Mouse (Mus musculus): Measurements from ENCODE around the gene Sec24a.
"Not testable (repeated sequence)": the region's sequence is repeated elsewhere in the genome, so short reads cannot be mapped to it uniquely, and the experiment has no call there.

The Sec24a gene

GRCm38 (mm10) chr11:51763213-51763907 lies at the start of gene Sec24a, which contains the start of gene Sar1b:
Sec24a (minus strand) TSS chr11:51763634.
Sar1b (plus strand) TSS chr11:51763687.
- DNase-seq (ENCODE audit: low spot score), result peak; percentile 60

DNA sequence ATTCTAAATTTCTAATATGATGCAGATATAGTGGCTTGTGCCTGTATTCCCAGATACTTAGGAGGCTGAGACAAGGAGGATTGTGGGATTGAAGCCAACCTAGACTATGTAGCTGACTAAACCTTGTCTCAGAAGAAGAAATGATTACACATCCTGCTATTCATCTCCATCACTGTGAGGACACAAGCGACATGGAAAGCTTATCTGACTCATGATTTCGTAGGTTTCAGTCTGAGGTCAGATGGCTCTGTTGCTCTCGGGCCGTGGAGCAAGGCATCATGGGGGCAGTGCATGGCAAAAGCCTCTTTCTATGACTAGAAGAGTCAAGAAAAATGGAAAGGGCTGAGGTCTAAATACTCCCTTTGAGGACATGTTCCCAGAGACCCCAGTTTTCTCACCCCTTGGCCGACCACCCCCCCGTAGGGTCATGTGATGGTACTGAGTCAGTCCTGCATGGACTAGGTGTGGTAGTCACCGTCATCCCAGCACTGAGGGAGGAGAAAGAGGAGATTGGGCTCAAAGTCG lies 48.6 kb upstream of the Sec24a start:
- DNase-seq (ENCODE audit: low spot score), result no peak

DNA sequence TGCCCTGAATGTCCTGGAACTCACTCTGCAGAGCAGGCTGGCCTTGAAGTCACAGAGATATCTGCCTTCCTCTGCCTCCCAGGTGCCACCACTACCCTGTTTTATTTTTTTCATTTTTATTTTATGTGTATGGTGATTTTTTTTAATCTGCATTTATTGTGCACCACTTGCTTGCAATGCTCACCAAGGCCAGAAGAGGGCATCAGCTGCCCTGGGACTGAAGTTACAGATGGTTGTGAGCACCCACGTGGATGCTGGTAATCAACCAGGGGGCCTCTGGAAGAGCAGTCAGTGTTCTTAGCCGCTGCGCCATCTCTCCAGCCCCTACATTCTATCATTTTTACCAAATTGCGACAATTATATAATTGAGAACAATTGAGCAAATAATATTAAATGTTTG lies 47.8 kb upstream of the Sec24a start:
- DNase-seq (ENCODE audit: low spot score), result no peak

DNA sequence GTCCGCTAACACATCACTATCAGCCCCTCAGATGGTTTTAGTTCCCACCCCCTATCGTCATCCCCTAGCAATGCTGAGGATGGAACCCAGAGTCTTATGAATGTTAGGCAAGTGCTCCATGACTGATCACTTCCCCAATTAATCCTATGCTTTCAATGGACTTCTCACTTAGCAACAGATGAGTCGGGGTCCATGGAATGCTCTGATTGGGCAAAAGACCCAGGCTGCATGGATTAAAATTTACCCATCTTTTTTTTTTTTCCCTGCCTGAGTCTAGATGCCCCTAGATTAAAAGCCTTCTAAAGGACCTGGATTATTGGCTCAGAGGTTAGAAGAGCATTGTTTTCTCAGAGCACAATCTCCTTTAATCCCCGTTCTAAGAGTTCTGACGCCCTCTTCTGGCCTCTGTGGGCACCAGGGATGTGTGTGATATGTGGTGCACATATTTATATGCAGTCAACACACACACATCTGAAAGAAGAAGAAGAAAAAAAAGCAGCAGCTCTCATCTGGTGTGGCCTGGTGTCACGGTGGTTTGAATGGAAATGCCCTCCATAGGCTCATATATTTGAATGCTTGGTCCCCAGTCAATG lies 46.3 kb upstream of the Sec24a start:
- no peak for DNase-seq (ENCODE audit: low spot score)

GRCm38 (mm10) chr11:51807108-51807879 lies 43.9 kb upstream of the Sec24a start:
- DNase-seq (ENCODE audit: low spot score), result no peak

DNA sequence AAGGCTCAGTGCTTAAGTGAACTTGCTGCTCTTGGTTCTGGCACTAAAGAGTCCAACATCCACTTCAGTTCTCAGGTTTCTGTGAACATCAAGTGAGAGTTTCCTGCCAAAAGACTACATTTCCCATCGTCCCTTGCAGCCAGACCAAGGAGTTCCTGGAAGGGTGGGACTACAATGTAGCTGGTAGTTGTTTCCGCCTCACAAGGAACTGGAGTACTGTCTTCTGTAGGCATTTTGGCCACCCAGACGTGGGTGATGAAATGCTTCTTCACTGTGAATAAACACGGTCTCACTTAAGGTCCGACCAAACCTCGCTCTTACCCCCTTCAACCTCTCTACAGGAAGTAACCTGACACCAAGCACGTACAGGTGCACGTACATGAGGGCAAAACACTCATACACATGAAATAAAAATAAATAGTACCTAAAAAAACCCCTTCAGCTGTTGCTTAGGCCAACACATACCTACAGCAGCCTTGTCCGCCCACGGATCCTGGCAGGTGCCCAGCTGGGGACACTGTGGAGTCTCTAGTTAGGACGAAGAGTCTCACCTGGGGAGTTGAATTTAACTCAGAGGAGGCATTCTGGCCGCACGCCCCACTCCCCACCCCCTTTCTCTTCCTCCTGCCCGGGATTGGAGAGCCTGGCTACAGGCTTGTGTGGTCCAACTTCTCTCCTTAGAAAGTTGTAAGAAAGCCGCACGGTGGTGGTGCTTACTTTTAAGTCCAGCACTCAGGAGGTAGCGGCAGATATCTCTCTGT lies 42.0 kb upstream of the Sec24a start:
- peak; percentile 31 for DNase-seq (ENCODE audit: low spot score)

GRCm38 (mm10) chr11:51800634-51801325 lies 37.3 kb upstream of the Sec24a start:
- no peak for DNase-seq (ENCODE audit: low spot score)

DNA sequence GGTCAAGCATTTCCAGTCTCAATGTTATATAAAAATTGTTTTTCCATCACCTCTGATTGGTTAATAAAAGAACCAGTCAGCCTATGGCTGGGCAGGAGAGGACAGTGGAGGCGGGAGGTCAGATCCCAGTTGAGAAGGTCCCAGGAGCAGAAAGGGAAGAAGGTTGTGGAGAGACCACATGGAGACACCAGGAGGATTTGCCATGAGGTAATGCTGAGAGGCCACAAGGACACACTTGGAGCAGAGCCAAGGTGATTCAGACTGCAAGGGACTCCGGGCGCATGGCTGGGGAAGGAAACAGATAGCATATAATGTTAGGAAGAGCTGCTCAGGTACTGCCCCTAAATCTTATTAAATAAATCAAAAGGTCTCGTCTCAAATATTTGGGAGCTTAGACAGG lies 32.8 kb upstream of the Sec24a start:
- no peak for DNase-seq (ENCODE audit: low spot score)

DNA sequence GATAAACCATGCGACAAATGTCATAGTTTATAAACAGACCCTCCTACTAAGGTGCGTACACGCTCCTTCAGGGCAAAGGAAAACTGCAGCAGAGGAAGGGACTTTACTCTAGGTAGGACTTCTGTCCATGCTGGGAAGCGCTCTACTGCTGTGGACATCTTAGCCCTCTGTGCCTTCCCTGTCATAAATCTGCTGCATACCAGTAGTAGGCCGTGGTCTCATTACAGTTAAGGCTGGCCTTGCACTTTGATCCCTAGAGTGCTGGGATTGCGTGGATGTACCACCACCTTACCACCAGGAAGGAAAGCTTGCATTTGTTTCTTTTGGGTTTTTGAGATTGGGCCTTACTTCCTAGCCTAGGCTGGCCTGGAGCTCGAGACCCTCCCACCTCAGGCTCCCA lies 27.2 kb upstream of the Sec24a start:
- DNase-seq (ENCODE audit: low spot score), result no peak

DNA sequence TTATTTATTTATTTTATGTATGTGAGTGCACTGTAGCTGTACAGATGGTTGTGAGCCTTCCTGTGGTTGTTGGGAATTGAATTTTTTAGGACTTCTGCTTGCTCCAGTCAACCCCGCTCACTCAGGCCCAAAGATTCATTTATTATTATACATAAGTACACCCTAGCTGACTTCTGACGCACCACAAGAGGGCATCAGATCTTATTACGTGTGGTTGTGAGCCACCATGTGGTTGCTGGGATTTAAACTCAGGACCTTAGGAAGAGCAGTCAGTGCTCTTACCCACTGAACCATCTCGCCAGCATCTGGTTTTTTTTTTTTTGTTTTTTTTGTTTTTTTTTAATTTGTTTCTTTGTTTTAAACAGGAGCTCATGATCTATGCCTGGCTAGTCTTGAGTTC lies 26.3 kb upstream of the Sec24a start:
- DNase-seq (ENCODE audit: low spot score), result not testable (repeated sequence)

GRCm38 (mm10) chr11:51785926-51786325 lies 22.5 kb upstream of the Sec24a start:
- no peak for DNase-seq (ENCODE audit: low spot score)

DNA sequence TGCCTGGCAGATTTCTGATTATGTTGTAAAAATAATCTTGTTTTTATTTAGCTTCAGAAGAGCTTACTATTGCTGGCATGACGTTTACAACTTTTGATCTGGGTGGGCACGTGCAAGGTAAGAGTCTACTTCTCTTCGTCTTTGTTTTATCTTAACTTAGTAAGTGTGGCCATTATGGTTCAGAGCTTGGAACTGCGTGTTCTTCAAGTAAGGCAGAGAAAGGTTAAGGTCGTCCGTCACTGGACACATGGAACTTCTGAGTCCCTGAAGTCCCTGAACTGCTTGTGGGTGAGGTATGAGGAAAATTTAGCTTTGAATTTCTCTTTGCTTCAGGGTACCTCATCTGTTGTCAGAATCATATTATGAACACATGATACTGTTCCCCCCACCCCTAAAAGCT lies 19.3 kb upstream of the Sec24a start:
- no peak for DNase-seq (ENCODE audit: low spot score)

GRCm38 (mm10) chr11:51780773-51781267 lies 17.4 kb upstream of the Sec24a start:
- DNase-seq (ENCODE audit: low spot score), result no peak

DNA sequence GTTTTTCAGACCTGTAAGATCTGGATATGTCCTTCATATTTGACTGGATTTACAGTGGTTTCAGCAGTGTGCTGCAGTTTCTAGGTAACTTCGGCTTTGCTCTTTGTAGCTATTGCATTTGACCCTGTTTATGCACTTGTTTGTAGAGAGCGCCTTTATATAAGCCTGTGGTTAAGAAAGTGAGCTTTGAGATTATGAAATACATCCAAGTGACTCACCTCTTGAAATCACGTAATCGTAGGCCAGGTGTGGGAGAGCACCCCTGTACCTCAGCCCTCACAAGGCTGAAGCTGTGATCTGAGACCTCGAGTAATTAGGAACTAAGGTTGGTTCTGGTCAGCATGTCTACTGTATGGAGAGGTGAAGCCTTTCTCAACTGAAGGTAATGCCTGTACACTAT lies 14.0 kb upstream of the Sec24a start:
- no peak for DNase-seq (ENCODE audit: low spot score)

DNA sequence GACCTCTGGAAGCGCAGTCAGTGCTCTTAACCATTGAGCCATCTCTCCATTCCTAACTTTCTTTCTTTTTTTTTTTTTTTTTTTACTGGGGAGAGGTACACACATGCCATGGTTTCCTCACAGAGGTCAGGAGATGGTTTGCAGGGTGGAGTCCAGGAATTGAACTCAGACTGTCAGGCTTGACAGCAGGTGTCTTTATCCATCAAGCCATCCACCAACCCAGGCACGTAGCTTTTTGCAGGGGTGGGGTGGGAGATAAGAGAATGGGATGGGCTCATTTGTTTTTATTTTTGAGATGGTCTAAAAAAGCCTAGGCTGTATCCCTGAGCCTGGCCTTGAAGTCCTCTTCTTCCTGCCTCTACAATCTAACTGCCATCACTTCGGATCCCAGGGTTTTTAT lies 12.1 kb upstream of the Sec24a start:
- no peak for DNase-seq (ENCODE audit: low spot score)

GRCm38 (mm10) chr11:51768296-51768695 lies 4.9 kb upstream of the Sec24a start:
- no peak for DNase-seq (ENCODE audit: low spot score)

- no peak for DNase-seq (ENCODE audit: low spot score)
Observed at GRCm38 (mm10) chr11:51767579-51768220, 4.3 kb upstream of the Sec24a start.

DNA sequence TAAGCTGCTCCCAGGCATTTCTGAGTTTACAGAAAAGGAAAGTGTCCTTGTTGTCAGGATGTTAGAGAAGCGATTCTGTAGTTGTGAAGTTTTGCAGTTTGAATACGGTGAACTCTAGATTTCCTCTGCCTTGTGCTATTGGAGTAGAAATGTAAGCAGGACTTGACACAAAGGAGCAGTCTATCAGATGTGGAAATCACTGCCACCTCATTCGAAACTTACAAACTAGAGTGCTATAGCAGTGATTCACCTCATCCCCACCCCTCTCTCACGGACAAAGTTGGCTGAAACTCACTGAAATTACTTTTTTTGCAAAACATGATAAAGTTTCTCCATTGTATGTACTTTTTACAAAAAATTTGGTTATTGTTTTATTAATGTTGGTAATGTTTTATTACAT lies 1.4 kb upstream of the Sec24a start:
- no peak for DNase-seq (ENCODE audit: low spot score)

DNA sequence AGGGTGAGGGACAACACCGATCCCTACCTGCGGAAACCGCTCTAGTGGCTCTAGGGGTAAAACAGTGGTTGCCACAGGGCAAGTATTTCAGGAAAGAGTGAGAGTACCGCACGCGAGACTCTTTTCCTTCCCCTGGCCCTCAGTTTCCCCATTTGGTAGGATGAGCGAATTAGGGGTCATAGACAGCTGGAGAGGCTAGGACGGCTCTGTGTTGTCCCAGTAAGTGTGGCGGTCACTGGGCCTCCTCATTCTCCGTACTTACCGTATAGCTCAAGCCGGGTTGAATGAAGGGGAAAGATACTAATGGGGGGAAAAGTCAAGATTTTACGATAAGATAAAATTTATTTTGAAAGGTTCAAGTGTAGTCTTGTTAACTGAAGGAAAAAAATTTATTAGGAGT lies 521 bp upstream of the Sec24a start:
- no peak for DNase-seq (ENCODE audit: low spot score)

- DNase-seq (ENCODE audit: low spot score), result no peak
Observed at GRCm38 (mm10) chr11:51761241-51761640, 2.2 kb downstream of the Sec24a start.
